Mouse (Mus musculus) stomach, postnatal 0 days (tissue): Measurements from ENCODE around the gene Clock. TPM values are rescaled to one million over a fixed set of nuclear protein-coding genes. Genes with fewer than 3 reads are reported as not detected.

Experiments
- ATAC-seq: fragments of 200-750 bp; cut with Nextera tagmentation; 2 replicates; pipeline ENCODE4 v1.8.0; 2017; ENCODE audit not compliant: low FRiP score, low TSS enrichment
- DNase-seq: peaks from one replicate; pipeline ENCODE4 v3.0.0-alpha.2; 2016; ENCODE audit warnings: low spot score
- H3K27ac ChIP-seq: fragments of 300-500 bp; sonication (generic); replicated peaks from 2 replicates; pipeline ENCODE4 v1.5.1; 2014; ENCODE audit warnings: mild to moderate bottlenecking, control low read depth
- H3K27me3 ChIP-seq: fragments of 300-500 bp; sonication (generic); 2 replicates; pipeline ENCODE4 v1.6.1; 2014; ENCODE audit warnings: low read length; ENCODE audit not compliant: control insufficient read depth, insufficient read depth
- H3K36me3 ChIP-seq: fragments of 300-500 bp; sonication (generic); 2 replicates; pipeline ENCODE4 v1.6.1; 2014; ENCODE audit warnings: low read length, mixed read lengths; ENCODE audit not compliant: control insufficient read depth, insufficient read depth
- H3K4me1 ChIP-seq: fragments of 300-500 bp; sonication (generic); replicated peaks from 2 replicates; pipeline ENCODE4 v1.6.1; 2014; ENCODE audit warnings: antibody characterized with exemption; ENCODE audit not compliant: control insufficient read depth, insufficient read depth
- H3K4me2 ChIP-seq: fragments of 300-500 bp; sonication (generic); replicated peaks from 2 replicates; pipeline ENCODE4 v1.6.1; 2014; ENCODE audit warnings: low read depth, mild to moderate bottlenecking, control low read depth, moderate library complexity
- H3K4me3 ChIP-seq: fragments of 300-500 bp; sonication (generic); 2 replicates; pipeline ENCODE4 v1.5.1; 2014; ENCODE audit warnings: low read depth, low read length, control low read depth
- H3K9ac ChIP-seq: fragments of 300-500 bp; sonication (generic); 2 replicates; pipeline ENCODE4 v1.6.1; 2014; ENCODE audit warnings: mild to moderate bottlenecking, low read length, control low read depth, mixed read lengths
- H3K9me3 ChIP-seq: fragments of 300-500 bp; sonication (generic); 2 replicates; pipeline ENCODE4 v1.6.1; 2016; ENCODE audit warnings: low read length; ENCODE audit not compliant: control insufficient read depth
- CTCF ChIP-seq: IDR thresholded peaks from 2 replicates; pipeline ENCODE4 v1.5.1; 2016; ENCODE audit warnings: antibody characterized with exemption, low read depth, mild to moderate bottlenecking, moderate library complexity
- EP300 ChIP-seq: optimal IDR thresholded peaks from 2 replicates; pipeline ENCODE3; 2016; ENCODE audit warnings: antibody characterized with exemption
- WGBS: fragments of 180-500 bp; shearing (Covaris S2); extraction: QIAGEN DNeasy Blood & Tissue Kit; methylation state at CpG from one replicate; pipeline ENCODE4 v1.1.7; 2014; 5-methylcytosine and 5-hydroxymethylcytosine counted together
- polyA plus RNA-seq: library from polyadenylated mRNA; unstranded; fragments of >200 nt; fragmentation: Nextera tagmentation; extraction: Ambion mirVana; gene quantifications from 2 replicates; pipeline ENCODE4 v1.2.1, GENCODE M21; 2015

Gene Clock
- polyA plus RNA-seq, result 6.6 and 6.7 TPM in 2 replicates

- WGBS, result under 1% methylated on average over 77 of the region's 104 CpGs
- ATAC-seq (peak; percentile 86), DNase-seq (peak; percentile 89)
- H3K4me3 ChIP-seq, result peak within 1 kb of the TSS; percentile 99
- peak within 1 kb of the TSS; percentile 97 for H3K27ac ChIP-seq
- peak within 1 kb of the TSS; percentile 86 for H3K4me2 ChIP-seq
- no peak for TF ChIP-seq CTCF
- no peak for TF ChIP-seq EP300
- no peaks in the 10 kb centered on the region for H3K9me3 ChIP-seq
- no peaks in the 10 kb centered on the region for H3K4me1 ChIP-seq
- peak within 1 kb of the TSS; percentile 97 for H3K9ac ChIP-seq
- no peaks in the 10 kb centered on the region for H3K36me3 ChIP-seq
- H3K27me3 ChIP-seq, result no peaks in the 10 kb centered on the region
Observed at GRCm38 (mm10) chr5:76304452-76305341, at the start of gene Clock. TSS of gene Clock (minus strand) at chr5:76304792.

GRCm38 (mm10) chr5:76351953-76352611 is 47.5 kb upstream of the Clock start:
- no peak for DNase-seq
- no peak overlapping the region for H3K4me3 ChIP-seq
- no peak overlapping the region for H3K27ac ChIP-seq
- H3K36me3 ChIP-seq, result no peaks in the 10 kb centered on the region
- no peak overlapping the region for H3K4me2 ChIP-seq
- H3K9me3 ChIP-seq, result no peaks in the 10 kb centered on the region
- TF ChIP-seq EP300 (no peak), CTCF (peak; percentile 29)
- no peak overlapping the region for H3K9ac ChIP-seq
- H3K4me1 ChIP-seq, result no peaks in the 10 kb centered on the region
- H3K27me3 ChIP-seq, result no peaks in the 10 kb centered on the region
- 54% methylated on average over 7 of the region's 7 CpGs for WGBS
- no peak for ATAC-seq

- no peaks in the 10 kb centered on the region for H3K36me3 ChIP-seq
- H3K4me1 ChIP-seq, result no peaks in the 10 kb centered on the region
- H3K9ac ChIP-seq, result no peak overlapping the region
- ATAC-seq (no peak), DNase-seq (no peak)
- no peak overlapping the region for H3K4me3 ChIP-seq
- no peak overlapping the region for H3K27ac ChIP-seq
- H3K4me2 ChIP-seq, result no peak overlapping the region
- H3K9me3 ChIP-seq, result no peaks in the 10 kb centered on the region
- TF ChIP-seq EP300 (no peak), CTCF (no peak)
- 84% methylated on average over 5 of the region's 5 CpGs for WGBS
- H3K27me3 ChIP-seq, result no peaks in the 10 kb centered on the region
Observed at GRCm38 (mm10) chr5:76351537-76351936, 46.9 kb upstream of the Clock start.

- Histone ChIP-seq H3K4me2 (no peak overlapping the region), H3K4me3 (no peak overlapping the region), H3K9ac (no peak overlapping the region), H3K9me3 (no peaks in the 10 kb centered on the region), H3K36me3 (no peaks in the 10 kb centered on the region), H3K4me1 (no peaks in the 10 kb centered on the region), H3K27me3 (no peaks in the 10 kb centered on the region), H3K27ac (peak overlapping the region; percentile 65; the same call in 1 of the 2 replicates)
- DNase-seq, result peak; percentile 56
- 40% methylated on average over 2 of the region's 2 CpGs for WGBS
- peak; percentile 91 for ATAC-seq
- no peak for TF ChIP-seq CTCF
- TF ChIP-seq EP300, result peak; percentile 78
Observed at GRCm38 (mm10) chr5:76346137-76346536, 41.5 kb upstream of the Clock start.

GRCm38 (mm10) chr5:76340931-76341330 is 36.3 kb upstream of the Clock start:
- ATAC-seq (no peak), DNase-seq (no peak)
- no peaks in the 10 kb centered on the region for H3K36me3 ChIP-seq
- no peak overlapping the region for H3K27ac ChIP-seq
- no peaks in the 10 kb centered on the region for H3K9me3 ChIP-seq
- no peak overlapping the region for H3K4me2 ChIP-seq
- WGBS, result 19% methylated on average over 2 of the region's 2 CpGs
- no peaks in the 10 kb centered on the region for H3K27me3 ChIP-seq
- H3K4me1 ChIP-seq, result no peaks in the 10 kb centered on the region
- TF ChIP-seq CTCF (no peak), EP300 (no peak)
- no peak overlapping the region for H3K9ac ChIP-seq
- no peak overlapping the region for H3K4me3 ChIP-seq
